Mouse (Mus musculus) liver, adult 2 months (tissue): Measurements from ENCODE around the gene Bag1. TPM values are rescaled to one million over a fixed set of nuclear protein-coding genes. Genes with fewer than 3 reads are reported as not detected.

Experiments used
- DNase-seq: peaks from one replicate; pipeline ENCODE4 v3.0.0-alpha.2; 2011; ENCODE audit warnings: low read depth, low spot score; ENCODE audit errors: extremely low read depth
- H3K27ac ChIP-seq: fragments of 200-500 bp; replicated peaks from 2 replicates; pipeline ENCODE4 v1.5.1; 2012; ENCODE audit warnings: low read depth, mild to moderate bottlenecking, control low read depth, inconsistent platforms, low read length; ENCODE audit not compliant: insufficient read depth
- H3K27me3 ChIP-seq: fragments of 200-500 bp; 2 replicates; pipeline ENCODE4 v1.6.1; 2012; ENCODE audit warnings: mild to moderate bottlenecking, moderate library complexity, low read length, inconsistent platforms; ENCODE audit not compliant: control insufficient read depth, insufficient read depth
- H3K36me3 ChIP-seq: fragments of 200-500 bp; 2 replicates; pipeline ENCODE4 v1.6.1; 2012; ENCODE audit warnings: low read length, inconsistent platforms; ENCODE audit not compliant: control insufficient read depth, insufficient read depth
- H3K4me1 ChIP-seq: fragments of 200-500 bp; 2 replicates; pipeline ENCODE4 v1.6.1; 2011; ENCODE audit warnings: low read length; ENCODE audit not compliant: control insufficient read depth, insufficient read depth
- H3K4me3 ChIP-seq: fragments of 200-500 bp; 2 replicates; pipeline ENCODE4 v1.5.1; 2011; ENCODE audit warnings: low read depth, mild to moderate bottlenecking, control low read depth, low read length, moderate library complexity; ENCODE audit not compliant: insufficient read depth
- H3K79me2 ChIP-seq: fragments of 200-500 bp; 2 replicates; pipeline ENCODE4 v1.6.1; 2012; ENCODE audit warnings: inconsistent platforms, mild to moderate bottlenecking, low read length, moderate library complexity; ENCODE audit not compliant: control insufficient read depth, insufficient read depth
- H3K9ac ChIP-seq: fragments of 200-500 bp; 2 replicates; pipeline ENCODE4 v1.6.1; 2012; ENCODE audit warnings: low read depth, mild to moderate bottlenecking, control low read depth, inconsistent platforms, low read length
- CTCF ChIP-seq: fragments of 200-500 bp; IDR thresholded peaks from 2 replicates; pipeline ENCODE4 v1.5.1; 2011; ENCODE audit warnings: low read depth, low read length, control low read depth
- POLR2A ChIP-seq: fragments of 200-500 bp; IDR thresholded peaks from 2 replicates; pipeline ENCODE4 v1.6.1; 2011; ENCODE audit warnings: low read length, control low read depth; ENCODE audit not compliant: insufficient read depth; ENCODE audit errors: extremely low read depth
- WGBS: fragments of 180-500 bp; shearing (Covaris S2); methylation state at CpG from one replicate; pipeline ENCODE4 v1.1.7; 2018; 5-methylcytosine and 5-hydroxymethylcytosine counted together
- polyA plus RNA-seq: library from polyadenylated mRNA; depleted of rRNA; stranded (reverse); fragments of >200 nt; gene quantifications from 2 replicates; pipeline ENCODE4 v1.2.3, GENCODE M21; 2012; rRNA removed
- total RNA-seq: library from RNA; depleted of rRNA; stranded (reverse); fragments of >200 nt; gene quantifications from 2 replicates; pipeline ENCODE4 v1.2.3, GENCODE M21; 2014; rRNA removed

Bag1 gene
- total and polyA plus RNA-seq, 2 experiments: 59.6 to 101 TPM

- H3K4me1 ChIP-seq: peaks cover 7% of the 10 kb centered on the region; the same call in 1 of the 2 replicates
- H3K9ac ChIP-seq: no peak overlapping the region
- H3K79me2 ChIP-seq: no peaks in the 10 kb centered on the region
- TF ChIP-seq CTCF (no peak), POLR2A (no peak)
- WGBS: 83% methylated on average over 4 of the region's 4 CpGs
- no peak overlapping the region for H3K4me3 ChIP-seq
- no peaks in the 10 kb centered on the region for H3K36me3 ChIP-seq
- H3K27me3 ChIP-seq: no peaks in the 10 kb centered on the region
- no peak for DNase-seq
- no peak overlapping the region for H3K27ac ChIP-seq
These were observed 58.1 kb downstream of the Bag1 start for GRCm38 (mm10) chr4:40889983-40890382.

GRCm38 (mm10) chr4:40889252-40889651, 58.8 kb downstream of the Bag1 start:
- 3% methylated on average over 3 of the region's 3 CpGs for WGBS
- DNase-seq: peak; percentile 69
- H3K27ac ChIP-seq: peak overlapping the region; percentile 58

GRCm38 (mm10) chr4:40888839-40889238, 59.3 kb downstream of the Bag1 start:
- Histone ChIP-seq H3K36me3 (no peaks in the 10 kb centered on the region), H3K4me3 (no peak overlapping the region), H3K9ac (no peak overlapping the region), H3K4me1 (peaks cover 7% of the 10 kb centered on the region; the same call in 1 of the 2 replicates), H3K27me3 (no peaks in the 10 kb centered on the region), H3K27ac (peak overlapping the region; percentile 58), H3K79me2 (no peaks in the 10 kb centered on the region)
- TF ChIP-seq POLR2A (no peak), CTCF (no peak)
- WGBS: 24% methylated on average over 11 of the region's 11 CpGs
- peak; percentile 66 for DNase-seq

More at GRCm38 (mm10) chr4:40889252-40889651, 58.8 kb downstream of the Bag1 start:
- H3K4me1 ChIP-seq: peaks cover 7% of the 10 kb centered on the region; the same call in 1 of the 2 replicates
- no peak overlapping the region for H3K4me3 ChIP-seq
- H3K36me3 ChIP-seq: no peaks in the 10 kb centered on the region
- no peak for TF ChIP-seq POLR2A
- TF ChIP-seq CTCF: no peak
- no peak overlapping the region for H3K9ac ChIP-seq
- no peaks in the 10 kb centered on the region for H3K79me2 ChIP-seq
- no peaks in the 10 kb centered on the region for H3K27me3 ChIP-seq

Other genes with a start within 250 kb of the Bag1 start
- gene Aptx, start 245.1 kb downstream of the Bag1 start, total RNA-seq: 6.2 and 7.2 TPM in 2 replicates
- 3.4 and 4.8 TPM in 2 replicates for gene Aptx, start 245.1 kb downstream of the Bag1 start, polyA plus RNA-seq
- 85.2 and 135 TPM in 2 replicates for gene Dnaja1, start 226.1 kb downstream of the Bag1 start, total RNA-seq
- 9.1 and 11.5 TPM in 2 replicates for gene Dnaja1, start 226.1 kb downstream of the Bag1 start, polyA plus RNA-seq
- 53.0 and 58.3 TPM in 2 replicates for gene Smu1, start 190.4 kb downstream of the Bag1 start, total RNA-seq
- gene Smu1, start 190.4 kb downstream of the Bag1 start, polyA plus RNA-seq: 16.2 TPM in 2 replicates
- gene B4galt1, start 94.3 kb downstream of the Bag1 start, total RNA-seq: 11.0 and 13.8 TPM in 2 replicates
- gene B4galt1, start 94.3 kb downstream of the Bag1 start, polyA plus RNA-seq: 20.7 and 28.1 TPM in 2 replicates
- 1.4 and 1.9 TPM in 2 replicates for gene Spink4, start 28.2 kb downstream of the Bag1 start, total RNA-seq
- 0.93 and 1.9 TPM in 2 replicates for gene Spink4, start 28.2 kb downstream of the Bag1 start, polyA plus RNA-seq
- gene Chmp5, start 113 bp upstream of the Bag1 start, total RNA-seq: 63.0 and 78.5 TPM in 2 replicates
- 12.0 and 13.7 TPM in 2 replicates for gene Chmp5, start 113 bp upstream of the Bag1 start, polyA plus RNA-seq
- gene Nfx1, start 22.6 kb upstream of the Bag1 start, total RNA-seq: 31.6 and 34.8 TPM in 2 replicates
- 12.2 and 21.5 TPM in 2 replicates for gene Nfx1, start 22.6 kb upstream of the Bag1 start, polyA plus RNA-seq
- gene Aqp7, start 99.8 kb upstream of the Bag1 start, total RNA-seq: 0.07 and 0.09 TPM in 2 replicates
- 0.04 and 0.26 TPM in 2 replicates for gene Aqp7, start 99.8 kb upstream of the Bag1 start, polyA plus RNA-seq
- not detected in 2 replicates for gene Aqp3, start 149.9 kb upstream of the Bag1 start, total RNA-seq
- not detected in 2 replicates for gene Aqp3, start 149.9 kb upstream of the Bag1 start, polyA plus RNA-seq
- 6.6 and 7.2 TPM in 2 replicates for gene Nol6, start 176.2 kb upstream of the Bag1 start, total RNA-seq
- gene Nol6, start 176.2 kb upstream of the Bag1 start, polyA plus RNA-seq: 16.8 and 18.7 TPM in 2 replicates
- 30.4 and 31.1 TPM in 2 replicates for gene Ube2r2, start 187.4 kb upstream of the Bag1 start, total RNA-seq
- gene Ube2r2, start 187.4 kb upstream of the Bag1 start, polyA plus RNA-seq: 40.4 and 50.7 TPM in 2 replicates